Mouse (Mus musculus) B cell, adult 2 months (primary cell): ENCODE measurements around the gene Wdr5.

Experiments used
- DNase-seq, 2 experiments: peaks; one replicate each; pipeline ENCODE4 v3.0.0; 2022

Gene Wdr5

DNA sequence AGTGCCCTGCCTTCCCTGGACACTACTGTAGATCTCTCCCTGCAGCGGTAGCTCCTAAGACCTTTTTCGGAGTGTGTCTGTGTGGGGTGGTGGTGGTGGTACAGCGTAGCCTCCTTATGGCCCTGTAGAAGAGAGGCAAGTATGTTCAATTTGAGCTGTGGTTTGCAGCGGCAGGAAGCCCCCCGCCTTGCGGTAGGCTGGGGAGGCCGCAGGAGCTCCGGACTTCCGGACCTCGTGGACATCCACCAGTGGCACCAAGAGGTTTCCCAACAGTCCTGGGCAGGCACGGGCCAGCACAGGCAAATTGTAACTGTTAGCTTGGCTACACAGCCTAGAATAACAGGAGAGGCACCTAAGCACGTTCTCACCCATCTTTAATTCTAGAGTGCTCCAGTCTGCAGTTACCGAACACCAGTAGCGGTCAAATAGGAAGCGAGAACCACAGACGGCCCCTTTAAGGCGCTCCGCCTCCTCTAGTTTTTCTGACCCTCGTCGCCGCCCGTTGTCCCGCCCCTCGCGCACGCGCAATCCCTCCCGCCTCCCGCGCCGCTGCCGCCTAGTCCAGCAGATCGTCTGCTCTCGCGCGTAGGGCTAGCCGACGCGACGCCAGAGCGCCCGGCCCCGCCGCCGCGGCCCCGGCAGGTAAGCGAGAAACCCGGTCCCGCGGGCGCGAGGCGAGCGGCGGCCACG, at the start of gene Wdr5:
Gene Wdr5 (plus strand): TSS at position 519 of the 690 bp plus-strand sequence.
- DNase-seq = peak; percentile 97 to 98

DNA sequence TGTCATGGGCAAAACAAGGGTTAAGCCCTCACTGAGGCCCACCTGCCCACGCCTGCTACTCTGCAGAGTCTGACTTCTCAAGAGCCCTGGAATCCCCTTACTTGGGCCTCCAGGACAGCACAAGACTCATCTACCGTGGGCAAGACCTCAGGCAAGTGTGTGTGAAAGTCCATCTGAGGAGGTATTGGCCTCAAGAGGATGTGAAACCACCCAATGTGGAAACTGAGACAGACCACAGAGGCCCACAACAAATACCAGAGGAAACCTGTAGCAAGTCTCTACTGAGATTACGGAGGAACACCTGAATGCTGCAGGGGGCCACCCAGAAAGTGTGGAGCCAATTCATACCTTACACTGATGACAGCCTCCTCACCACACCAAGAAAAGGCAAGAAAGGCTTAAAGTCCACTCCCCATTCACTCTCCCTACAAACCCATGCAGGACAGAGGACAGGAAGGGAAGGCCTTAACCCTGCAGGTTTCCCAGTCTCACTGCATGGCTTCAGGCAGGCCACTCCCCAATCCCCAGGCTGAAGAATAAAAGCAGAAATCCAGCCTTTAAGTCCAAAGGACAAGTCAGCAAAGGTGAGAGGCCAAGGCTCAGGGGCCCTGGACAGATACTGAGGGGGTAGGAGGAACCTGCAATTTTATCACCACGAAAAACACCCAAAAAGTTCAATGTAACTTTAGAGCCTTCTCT, 45.5 kb upstream of the Wdr5 start:
- peak; percentile 39 to 40 for DNase-seq

DNA sequence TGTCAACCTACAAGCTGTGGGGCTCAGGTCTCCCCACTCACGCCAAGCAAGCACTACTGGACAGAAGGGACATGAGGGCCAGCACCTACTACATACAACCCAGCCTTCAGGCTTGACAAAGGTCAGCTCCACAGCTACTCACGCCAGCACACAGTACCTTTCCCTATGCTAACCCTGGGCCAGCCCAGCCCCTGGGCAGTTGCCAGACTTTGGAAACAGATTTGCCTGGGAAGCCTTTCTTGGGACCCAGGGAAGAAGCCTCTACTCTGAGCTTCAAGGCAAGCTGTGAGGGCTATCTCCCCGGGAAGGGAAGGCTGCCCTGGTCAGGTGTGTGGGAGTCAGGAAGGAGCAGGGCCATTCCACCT, 45.0 kb upstream of the Wdr5 start:
- no peak for DNase-seq

DNA sequence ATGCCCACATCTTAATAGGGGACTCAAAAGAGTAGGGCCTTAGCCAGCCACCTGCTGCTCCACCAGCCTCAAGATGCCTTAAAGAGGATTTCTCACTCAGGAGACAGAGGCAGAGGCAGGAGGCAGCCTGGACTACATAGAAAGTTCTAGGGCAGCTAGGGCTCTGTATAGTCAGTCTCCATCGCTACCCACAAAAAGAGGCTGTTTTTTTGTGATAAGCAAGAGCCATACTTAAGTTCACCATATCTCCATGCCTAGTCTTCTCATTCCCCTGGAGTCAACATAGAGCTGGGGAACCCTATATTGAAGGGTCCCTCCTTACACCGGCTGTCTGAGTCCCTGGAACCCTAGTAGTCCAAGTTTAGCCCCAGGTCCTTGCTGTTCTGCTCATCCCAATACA, 44.4 kb upstream of the Wdr5 start:
- DNase-seq = no peak

DNA sequence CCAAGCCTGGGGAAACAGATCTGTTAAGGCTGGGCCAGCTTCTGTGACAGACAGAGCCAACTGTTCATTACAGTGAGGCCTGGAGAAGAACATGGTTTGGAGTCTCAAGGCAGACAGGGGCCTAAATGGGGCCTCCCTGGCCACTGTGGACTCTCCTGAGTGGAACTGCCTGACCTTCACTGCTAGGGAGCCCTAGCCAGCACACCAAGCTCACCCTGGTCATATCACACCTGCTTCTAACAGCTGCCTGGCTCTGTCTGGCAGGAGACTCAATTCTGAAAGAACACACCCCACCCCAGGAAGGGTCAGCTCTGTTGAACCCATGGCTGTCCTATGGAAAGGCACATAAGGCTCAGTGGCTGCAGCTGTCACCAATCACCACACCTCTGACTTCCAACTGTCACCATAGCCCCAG, 43.8 kb upstream of the Wdr5 start:
- DNase-seq = no peak

DNA sequence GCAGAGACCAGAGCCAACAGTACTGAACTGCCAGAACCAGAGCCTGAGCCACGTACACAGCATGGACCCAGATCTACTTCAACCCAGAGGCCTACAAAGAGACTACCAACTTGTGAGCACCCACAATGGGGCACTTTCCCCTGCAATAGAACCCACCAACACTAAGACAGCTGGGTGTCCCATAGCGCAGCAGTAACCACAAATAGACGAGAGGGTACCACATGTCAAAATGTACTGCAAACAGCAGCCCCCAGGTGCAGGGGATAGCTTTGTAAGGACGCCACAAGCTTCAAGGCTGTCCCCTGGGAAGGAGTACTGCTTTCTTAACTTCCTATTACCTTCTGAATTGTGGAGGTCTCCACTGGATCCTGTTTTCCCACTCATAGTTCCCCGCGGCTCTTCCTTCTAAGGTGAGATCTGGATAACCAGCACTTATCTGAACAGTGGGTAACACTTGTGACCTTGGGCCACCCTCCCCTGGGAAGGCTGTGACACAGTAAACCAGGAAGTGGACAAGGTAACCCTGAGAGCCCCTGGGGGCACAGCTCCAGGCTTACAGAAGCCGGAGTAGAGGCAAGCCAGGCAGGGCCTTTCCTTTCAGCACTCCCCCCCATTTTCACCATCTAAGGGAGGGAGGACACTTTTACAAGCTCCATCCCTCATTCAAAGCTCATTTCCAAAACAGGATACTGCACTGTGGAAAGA, 41.7 kb upstream of the Wdr5 start:
- DNase-seq = peak; percentile 35 to 48

DNA sequence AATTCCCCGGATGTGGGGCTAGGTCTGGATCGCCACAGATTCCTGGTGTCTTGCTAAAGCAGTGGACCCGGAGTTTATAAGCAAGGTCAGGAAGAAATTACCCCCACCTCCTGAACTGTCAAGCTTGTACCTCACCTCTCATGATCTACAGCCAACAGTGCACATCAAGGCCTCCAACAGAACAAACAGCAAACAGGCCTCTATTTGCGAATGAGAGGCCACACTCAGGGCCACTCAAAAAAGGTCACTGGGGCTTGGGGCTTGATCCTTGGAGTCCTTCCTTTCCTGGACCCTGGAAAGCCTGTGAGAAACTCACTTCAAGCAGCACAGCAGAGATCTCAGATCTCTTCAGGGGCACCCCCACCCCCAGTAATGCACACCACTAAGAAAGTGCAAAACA, 41.0 kb upstream of the Wdr5 start:
- no peak for DNase-seq

DNA sequence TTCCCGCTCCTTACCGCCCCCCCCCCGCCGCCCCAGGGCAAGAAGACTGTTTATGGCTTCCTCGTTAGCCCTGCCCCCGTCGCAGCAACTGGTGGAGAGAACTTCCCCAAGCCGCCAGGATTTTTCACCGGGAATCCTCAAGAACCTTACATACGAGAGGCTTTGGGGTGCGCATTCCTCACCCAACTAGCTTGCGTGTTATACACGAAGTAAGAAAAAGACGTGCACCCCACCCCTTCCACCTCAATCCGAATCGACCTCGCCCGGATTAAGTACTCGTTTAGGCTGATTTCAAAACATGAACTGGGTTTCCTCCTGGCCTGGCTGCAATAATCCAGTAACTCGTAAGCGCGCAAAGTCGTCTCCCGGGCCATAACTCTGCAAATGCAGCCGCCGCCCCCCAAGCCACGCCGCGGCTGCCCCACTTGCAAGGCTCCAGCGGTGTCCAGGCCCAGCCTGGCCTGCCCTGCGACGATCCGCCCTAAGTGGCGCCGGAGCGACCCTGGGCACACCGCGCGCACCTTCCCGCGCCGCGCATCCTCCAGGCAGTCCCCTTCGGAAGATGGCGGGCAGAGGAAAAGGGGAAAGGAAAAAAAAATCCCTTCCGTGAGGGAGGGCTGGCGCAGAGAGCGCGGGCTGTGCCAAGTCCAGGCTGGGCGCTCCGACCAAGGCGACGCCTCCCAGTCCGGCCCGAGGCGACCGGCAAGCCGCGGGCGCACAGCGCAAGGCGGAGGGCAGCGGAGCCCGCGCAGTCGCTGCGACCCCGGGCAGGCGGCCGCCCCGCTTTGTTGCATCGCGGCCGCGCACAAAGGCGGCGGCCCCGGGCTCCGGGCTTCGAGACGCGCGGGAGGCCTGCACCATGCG, 40.1 kb upstream of the Wdr5 start:
- DNase-seq = peak; percentile 25 to 33

DNA sequence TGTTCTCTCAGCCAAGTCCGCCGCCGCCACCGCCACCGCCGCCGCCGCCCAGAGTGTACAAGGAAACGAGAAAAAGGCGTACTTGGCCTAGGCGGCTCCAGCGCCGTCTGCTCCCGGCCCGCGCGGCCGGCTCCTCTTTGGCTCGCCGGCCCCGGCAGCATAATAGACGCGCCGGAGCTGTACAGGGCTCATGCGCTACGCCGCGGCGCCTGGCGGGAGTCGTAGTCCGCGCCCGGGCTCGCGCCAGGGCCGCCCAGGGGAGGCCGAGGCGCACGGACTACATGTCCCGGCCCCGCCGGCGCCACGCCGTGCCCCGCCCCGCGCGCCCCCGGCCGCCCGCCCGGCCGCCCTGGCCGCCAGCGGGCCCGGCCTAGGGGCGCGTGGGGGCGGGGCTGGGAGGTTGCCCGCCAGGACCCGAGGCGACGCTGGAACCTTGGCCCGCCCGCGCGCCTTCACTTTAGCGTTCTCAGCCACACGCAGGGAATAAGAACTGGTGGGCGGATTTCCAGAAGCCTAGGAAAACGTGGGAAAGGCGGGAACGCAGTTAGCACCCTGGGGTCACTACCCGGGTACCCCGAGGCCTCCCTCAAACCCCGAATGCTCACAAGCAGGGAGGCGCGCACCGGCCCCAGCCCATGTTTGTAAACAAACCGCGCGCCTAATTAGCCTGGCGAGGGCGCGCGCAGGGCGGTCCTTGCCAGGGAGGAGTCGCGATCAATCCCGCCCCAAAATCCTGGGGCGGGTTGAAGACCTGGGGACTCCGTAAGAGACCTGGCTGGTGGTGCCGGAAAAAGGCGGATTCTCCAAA, 39.3 kb upstream of the Wdr5 start:
- peak; percentile 89 to 92 for DNase-seq

DNA sequence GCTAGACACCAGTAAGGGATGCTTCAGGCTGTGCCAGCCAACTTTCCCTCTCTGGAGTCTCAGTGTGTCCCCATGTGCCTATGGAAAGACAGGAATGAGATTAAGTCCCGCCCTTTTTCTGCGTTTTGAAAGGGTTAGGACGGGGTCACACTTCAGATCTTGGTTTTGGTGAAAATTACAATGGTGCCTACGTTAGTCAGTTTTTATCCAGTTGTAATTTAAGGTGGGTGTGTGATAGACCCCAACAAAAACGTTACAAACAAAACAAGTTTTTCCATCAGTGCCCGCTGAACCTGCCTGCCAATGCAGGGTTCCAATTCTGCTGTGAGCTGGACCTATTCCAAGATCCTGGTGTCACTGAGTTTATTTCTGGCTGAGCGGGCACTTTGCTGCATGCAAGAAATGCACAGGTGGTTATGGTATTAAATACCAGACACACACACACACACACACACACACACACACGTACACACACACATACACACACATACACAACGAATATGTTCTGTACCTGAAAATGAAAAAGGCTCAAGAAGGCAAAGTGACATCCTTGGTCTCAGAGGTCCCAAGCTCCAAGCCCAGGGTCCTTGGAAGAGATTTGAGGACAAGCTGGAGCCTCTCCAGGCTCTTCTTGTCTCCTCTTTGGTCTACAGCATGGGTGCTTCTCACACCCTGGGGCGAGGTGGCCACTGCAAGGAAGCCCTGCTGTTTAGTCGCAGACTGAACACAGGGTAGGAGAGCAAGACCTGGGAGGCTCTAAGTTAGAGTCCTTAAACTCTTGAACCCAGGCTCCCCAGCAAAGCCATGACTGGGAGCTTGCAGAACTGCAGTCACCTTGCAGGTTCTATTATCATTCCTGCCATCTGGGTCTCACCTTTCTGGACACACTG, 38.4 kb upstream of the Wdr5 start:
- DNase-seq = no peak

DNA sequence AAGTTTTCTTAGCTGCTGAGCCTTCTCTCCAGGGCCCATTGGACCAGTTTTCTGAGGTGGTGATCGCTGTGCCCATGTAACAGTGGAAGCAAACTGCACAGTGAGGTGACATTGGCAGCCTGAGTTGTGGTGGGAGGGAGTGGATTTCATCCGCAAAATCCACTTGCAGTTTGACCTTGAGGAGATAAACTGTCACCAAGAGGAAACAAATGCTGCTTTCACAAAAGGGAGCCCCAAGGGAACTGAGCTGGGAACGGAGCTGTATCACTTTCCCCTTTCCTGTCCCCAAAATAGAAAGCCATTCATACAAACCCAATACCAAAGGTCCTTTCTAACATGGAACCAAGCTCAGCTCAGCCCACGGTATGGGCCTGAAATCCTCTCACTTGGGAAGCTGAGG, 35.1 kb upstream of the Wdr5 start:
- no peak for DNase-seq

DNA sequence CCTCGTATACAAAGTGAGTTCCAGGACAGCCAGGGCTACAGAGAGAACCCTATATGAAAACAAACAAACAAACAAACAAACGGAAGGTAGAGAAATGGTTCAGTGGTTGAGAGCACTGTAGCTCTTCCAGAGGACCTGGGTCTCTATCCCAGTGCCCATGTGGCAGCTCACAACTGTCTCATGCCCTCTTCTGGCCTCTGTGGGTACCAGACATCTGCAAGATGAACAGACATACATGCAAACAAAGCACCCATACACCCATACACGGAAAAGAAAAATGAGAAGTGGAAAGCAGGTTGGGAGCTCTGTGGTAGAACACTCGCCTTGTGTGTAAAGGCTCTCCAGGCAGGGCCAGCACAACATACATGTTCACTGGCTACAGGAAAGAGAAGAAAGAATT, 34.6 kb upstream of the Wdr5 start:
- peak; percentile 23 to 33 for DNase-seq

DNA sequence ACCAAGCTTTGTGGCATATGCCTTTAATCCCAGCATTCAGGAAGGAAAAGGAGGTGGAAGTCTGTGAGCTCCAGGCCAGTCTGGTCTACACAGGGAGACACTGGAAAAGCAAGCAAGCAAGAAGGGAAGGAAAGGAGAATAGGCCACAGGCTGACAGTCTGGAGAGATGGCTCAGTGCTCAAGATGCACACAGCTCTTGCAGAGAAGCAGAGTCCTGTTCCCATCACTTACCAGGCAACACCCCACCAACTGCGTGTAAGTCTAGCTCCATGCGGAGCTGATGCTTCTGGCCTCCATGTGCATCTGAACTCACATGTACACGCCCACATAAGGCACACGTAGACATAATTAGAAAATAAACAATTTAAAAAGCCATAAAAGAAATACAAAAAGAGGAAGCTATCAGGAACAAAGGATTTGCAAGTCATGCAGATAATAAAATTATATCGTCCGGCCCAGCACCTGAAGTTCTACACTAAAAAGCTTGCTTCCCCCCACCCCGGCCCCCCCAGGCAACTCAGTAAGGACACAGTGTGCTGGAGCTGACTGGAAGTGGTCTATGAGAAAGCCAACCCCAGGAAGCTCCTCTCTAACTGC, 32.6 kb upstream of the Wdr5 start:
- DNase-seq = no peak

DNA sequence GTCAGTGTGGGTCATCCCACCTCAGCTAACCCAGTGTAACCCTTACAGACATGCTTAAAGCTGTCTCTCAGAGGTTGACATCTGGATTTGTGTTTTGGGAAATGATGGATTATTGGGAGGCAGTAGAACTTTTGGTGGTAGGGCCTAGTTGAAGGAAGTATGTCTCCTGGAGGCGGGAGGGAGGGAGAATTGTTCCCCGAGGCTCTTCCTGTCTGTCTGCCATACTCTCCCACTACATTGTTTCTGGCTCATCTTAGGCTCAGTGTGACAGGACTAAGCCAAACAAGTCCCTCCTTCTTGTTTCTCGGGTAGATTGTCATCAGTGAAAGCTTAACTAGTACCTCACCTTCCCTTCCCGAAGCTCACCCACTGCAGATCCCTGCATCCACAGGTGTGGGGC, 28.2 kb upstream of the Wdr5 start:
- no peak for DNase-seq

DNA sequence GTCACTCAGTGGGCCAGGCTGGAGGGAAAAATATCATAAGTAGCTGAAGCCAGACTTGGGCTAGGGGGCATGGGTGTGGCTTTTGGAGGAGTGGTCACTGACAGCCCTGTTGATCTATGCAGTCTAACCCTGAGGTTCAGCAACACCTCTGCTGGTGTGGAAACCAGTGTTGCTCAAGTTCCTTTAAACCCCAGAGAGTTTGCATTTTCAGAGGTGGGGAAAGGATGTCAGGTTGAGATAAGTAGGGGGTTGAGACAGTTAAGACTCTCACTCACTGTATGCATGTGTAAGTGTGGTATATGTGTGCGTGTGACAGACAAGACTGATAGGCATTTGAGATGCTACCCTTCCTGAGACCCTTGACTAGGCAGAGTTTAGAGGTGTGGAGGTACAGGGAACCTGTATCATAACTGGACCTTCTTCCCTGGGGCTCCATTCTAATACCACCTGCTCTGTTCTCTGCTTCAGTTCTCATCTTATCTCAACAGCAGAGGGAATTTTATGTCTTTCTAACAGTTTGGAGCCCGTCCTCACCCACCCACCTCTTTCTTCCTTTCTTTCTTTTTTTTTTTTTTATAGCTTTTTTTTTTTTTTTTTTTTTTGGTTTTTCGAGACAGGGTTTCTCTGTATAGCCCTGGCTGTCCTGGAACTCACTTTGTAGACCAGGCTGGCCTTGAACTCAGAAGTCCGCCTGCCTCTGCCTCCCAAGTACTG, 27.5 kb upstream of the Wdr5 start:
- no peak for DNase-seq

DNA sequence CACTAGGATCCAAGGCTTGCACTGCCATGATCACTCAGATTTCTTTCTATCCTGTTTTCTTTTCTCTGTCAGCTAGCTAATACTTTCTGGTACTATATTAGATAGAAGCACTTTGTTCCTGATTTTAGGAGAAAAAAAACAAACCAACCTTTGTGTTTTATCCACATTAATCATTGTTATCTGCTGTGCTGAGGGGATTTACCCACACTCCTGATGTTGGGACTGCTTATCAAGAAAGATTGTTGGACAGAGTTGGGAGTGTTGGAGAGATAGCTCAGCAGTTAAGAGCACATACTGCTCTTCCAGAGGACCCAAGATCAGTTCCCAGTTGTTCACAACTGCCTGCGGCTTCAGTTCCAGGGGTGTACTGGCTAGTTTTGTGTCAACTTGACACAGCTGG, 26.6 kb upstream of the Wdr5 start:
- no peak for DNase-seq

DNA sequence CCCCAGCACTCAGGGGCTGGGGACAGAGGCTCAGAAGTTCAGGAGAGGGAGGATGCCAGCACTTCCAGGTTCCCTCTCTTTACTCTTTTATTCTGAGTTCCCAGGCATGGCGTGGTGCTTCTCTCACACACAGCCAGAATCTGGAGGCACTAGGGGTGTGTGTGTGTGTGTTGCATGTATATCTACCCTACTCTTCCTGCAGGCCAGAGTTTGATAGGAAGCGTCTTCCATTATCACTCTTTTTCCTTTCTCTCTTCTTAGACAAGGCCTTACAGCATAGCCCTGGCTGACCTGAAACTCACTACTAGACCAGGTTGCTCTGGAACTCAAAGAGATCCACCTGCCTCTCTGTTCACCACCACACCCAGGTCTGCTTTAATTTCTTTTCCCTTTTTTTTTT, 24.0 kb upstream of the Wdr5 start:
- DNase-seq = no peak

DNA sequence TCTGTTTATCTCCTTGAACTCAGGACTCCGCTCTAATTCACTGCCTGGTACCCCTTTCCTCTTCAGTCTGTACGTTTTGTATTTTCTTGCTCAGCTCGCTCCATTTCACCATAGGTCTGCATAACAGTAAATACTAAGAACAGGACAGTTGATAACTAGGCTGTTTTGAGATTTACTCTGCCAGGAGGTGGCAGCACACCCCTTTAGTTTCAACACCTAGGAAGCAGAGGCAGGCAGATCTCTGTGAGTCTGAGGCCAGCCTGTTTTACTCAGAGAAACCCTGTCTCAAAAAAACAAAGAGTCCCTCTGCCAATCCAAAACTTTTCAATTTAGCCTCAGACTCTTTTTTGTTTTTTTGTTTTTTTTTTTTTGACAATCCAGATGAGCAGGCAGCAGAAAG, 21.0 kb upstream of the Wdr5 start:
- DNase-seq = peak; percentile 44 to 51

DNA sequence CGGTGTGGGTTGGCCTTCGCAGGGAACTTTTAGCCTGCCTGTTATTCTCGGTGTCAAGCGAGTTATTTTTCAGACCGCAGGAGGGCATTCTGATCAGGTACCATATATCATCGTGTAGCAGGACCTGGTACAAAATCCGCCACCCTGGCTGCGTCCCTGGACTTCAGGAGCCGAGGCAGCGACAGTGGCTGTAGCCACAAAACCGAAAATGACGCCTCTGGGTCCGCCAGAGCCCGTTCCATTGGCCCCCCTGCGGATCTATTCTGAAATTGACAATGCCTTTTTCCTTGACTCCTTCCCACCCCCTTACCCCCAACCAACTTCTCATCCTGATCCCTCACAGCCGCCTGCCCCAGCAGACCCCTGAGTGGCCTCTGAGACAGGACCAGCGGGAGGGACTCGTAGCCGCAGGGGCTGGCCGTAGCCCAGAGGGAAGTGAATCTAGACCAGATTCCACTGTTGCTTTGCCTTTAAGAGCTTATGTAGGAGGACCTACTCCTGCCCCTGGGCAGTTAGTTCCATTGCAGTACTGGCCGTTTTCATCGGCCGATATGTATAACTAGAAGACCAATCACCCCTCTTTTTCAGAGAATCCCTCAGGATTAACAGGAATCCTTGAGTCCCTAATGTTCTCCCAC, 18.4 kb upstream of the Wdr5 start:
- no peak for DNase-seq
